Mouse (Mus musculus): Measurements from ENCODE around the gene Pkp3. TPM values are rescaled to one million over a fixed set of nuclear protein-coding genes. Genes with fewer than 3 reads are reported as not detected.

Gene Pkp3
- polyA plus RNA-seq, 1 experiment from 2014 or later = 0.18 TPM

- Histone ChIP-seq H3K36me3 (peaks cover 14% of the 10 kb centered on the region), H3K4me3 (replicated peaks) (no peak overlapping the region), H3K4me1 (peaks cover 29% of the 10 kb centered on the region), H3K4me2 (peak overlapping the region; percentile 84), H3K27me3 (replicated peaks) (peaks cover 6% of the 10 kb centered on the region), H3K9ac (replicated peaks) (no peak overlapping the region), H3K9me3 (replicated peaks) (no peaks in the 10 kb centered on the region), H3K27ac (replicated peaks) (no peak overlapping the region; the same call in 1 of the 2 replicates)
- 37% methylated on average over 23 of the region's 23 CpGs for WGBS
- ATAC-seq (ENCODE audit: low FRiP score) = no peak
These were observed 5.8 kb upstream of the Pkp3 start for GRCm38 (mm10) chr7:141072017-141072745.

- no peak for ATAC-seq (ENCODE audit: low FRiP score)
- 84% methylated on average over 4 of the region's 4 CpGs for WGBS
These were observed 4.2 kb upstream of the Pkp3 start for GRCm38 (mm10) chr7:141073782-141074181.

GRCm38 (mm10) chr7:141078876-141079275, 858 bp downstream of the Pkp3 start:
- ATAC-seq (ENCODE audit: low FRiP score) = no peak
- Histone ChIP-seq H3K4me2 (no peak overlapping the region), H3K27me3 (replicated peaks) (0 out of 2 replicates have a peak, but pooled peaks cover 8% of the 10 kb centered on the region), H3K36me3 (no peaks in the 10 kb centered on the region), H3K4me3 (replicated peaks) (no peak overlapping the region), H3K4me1 (no peaks in the 10 kb centered on the region), H3K27ac (replicated peaks) (no peak overlapping the region), H3K9ac (replicated peaks) (no peak overlapping the region), H3K9me3 (replicated peaks) (no peaks in the 10 kb centered on the region)
- 86% methylated on average over 4 of the region's 4 CpGs for whole genome bisulfite sequencing

More at GRCm38 (mm10) chr7:141073782-141074181, 4.2 kb upstream of the Pkp3 start:
- H3K4me3 ChIP-seq (replicated peaks) = no peak overlapping the region
- H3K27me3 ChIP-seq (replicated peaks) = peaks cover 6% of the 10 kb centered on the region
- H3K36me3 ChIP-seq = no peaks in the 10 kb centered on the region
- H3K9ac ChIP-seq (replicated peaks) = no peak overlapping the region
- H3K4me2 ChIP-seq = no peak overlapping the region
- H3K27ac ChIP-seq (replicated peaks) = no peak overlapping the region
- H3K9me3 ChIP-seq (replicated peaks) = no peaks in the 10 kb centered on the region
- peaks cover 29% of the 10 kb centered on the region for H3K4me1 ChIP-seq

- 33% methylated on average over 32 of the region's 34 CpGs for WGBS
These were observed 1.7 kb downstream of the Pkp3 start for GRCm38 (mm10) chr7:141079481-141080449.

GRCm38 (mm10) chr7:141087894-141088293, 9.9 kb downstream of the Pkp3 start:
- H3K9me3 ChIP-seq (replicated peaks) = no peaks in the 10 kb centered on the region
- no peak overlapping the region for H3K27ac ChIP-seq (replicated peaks)
- H3K27me3 ChIP-seq (replicated peaks) = peaks cover 42% of the 10 kb centered on the region
- H3K36me3 ChIP-seq = no peaks in the 10 kb centered on the region
- H3K4me1 ChIP-seq = peaks cover 11% of the 10 kb centered on the region; the same call in 1 of the 2 replicates
- H3K9ac ChIP-seq (replicated peaks) = no peak overlapping the region
- 25% methylated on average over 8 of the region's 8 CpGs for WGBS
- no peak overlapping the region for H3K4me2 ChIP-seq
- H3K4me3 ChIP-seq (replicated peaks) = no peak overlapping the region
- no peak for ATAC-seq (ENCODE audit: low FRiP score)

More at GRCm38 (mm10) chr7:141079481-141080449, 1.7 kb downstream of the Pkp3 start:
- no peak for ATAC-seq (ENCODE audit: low FRiP score)
- Histone ChIP-seq H3K27ac (replicated peaks) (no peak overlapping the region), H3K4me2 (no peak overlapping the region), H3K4me1 (no peaks in the 10 kb centered on the region), H3K4me3 (replicated peaks) (no peak overlapping the region), H3K27me3 (replicated peaks) (0 out of 2 replicates have a peak, but pooled peaks cover 8% of the 10 kb centered on the region), H3K9me3 (replicated peaks) (no peaks in the 10 kb centered on the region), H3K9ac (replicated peaks) (no peak overlapping the region), H3K36me3 (no peaks in the 10 kb centered on the region)

- peaks cover 11% of the 10 kb centered on the region; the same call in 1 of the 2 replicates for H3K4me1 ChIP-seq
- no peak for ATAC-seq (ENCODE audit: low FRiP score)
- H3K27me3 ChIP-seq (replicated peaks) = peaks cover 46% of the 10 kb centered on the region
- H3K36me3 ChIP-seq = no peaks in the 10 kb centered on the region
- WGBS = 19% methylated on average over 18 of the region's 18 CpGs
- H3K27ac ChIP-seq (replicated peaks) = no peak overlapping the region
- no peak overlapping the region for H3K4me3 ChIP-seq (replicated peaks)
- H3K4me2 ChIP-seq = no peak overlapping the region
- no peaks in the 10 kb centered on the region for H3K9me3 ChIP-seq (replicated peaks)
- H3K9ac ChIP-seq (replicated peaks) = no peak overlapping the region
These were observed 10.5 kb downstream of the Pkp3 start for GRCm38 (mm10) chr7:141088473-141088872.

GRCm38 (mm10) chr7:141090228-141090627, 12.2 kb downstream of the Pkp3 start:
- Histone ChIP-seq H3K4me3 (replicated peaks) (no peak overlapping the region), H3K9ac (replicated peaks) (no peak overlapping the region), H3K4me2 (no peak overlapping the region), H3K27me3 (replicated peaks) (peaks cover 46% of the 10 kb centered on the region), H3K4me1 (peaks cover 11% of the 10 kb centered on the region; the same call in 1 of the 2 replicates), H3K36me3 (no peaks in the 10 kb centered on the region), H3K27ac (replicated peaks) (no peak overlapping the region), H3K9me3 (replicated peaks) (no peaks in the 10 kb centered on the region)
- no peak for ATAC-seq (ENCODE audit: low FRiP score)
- WGBS = 67% methylated on average over 8 of the region's 8 CpGs

GRCm38 (mm10) chr7:141092051-141092735, 14.2 kb downstream of the Pkp3 start:
- WGBS = 8% methylated on average over 37 of the region's 37 CpGs
- H3K9ac ChIP-seq (replicated peaks) = 0 out of 2 replicates have a peak overlapping the region, but pooled peaks have one; percentile 17
- H3K36me3 ChIP-seq = no peaks in the 10 kb centered on the region
- peak overlapping the region; percentile 53 for H3K4me2 ChIP-seq
- peaks cover 45% of the 10 kb centered on the region for H3K27me3 ChIP-seq (replicated peaks)
- H3K27ac ChIP-seq (replicated peaks) = no peak overlapping the region
- no peaks in the 10 kb centered on the region for H3K9me3 ChIP-seq (replicated peaks)
- peak overlapping the region; percentile 25 for H3K4me3 ChIP-seq (replicated peaks)
- peak; percentile 73 for ATAC-seq (ENCODE audit: low FRiP score)
- H3K4me1 ChIP-seq = peaks cover 11% of the 10 kb centered on the region; the same call in 1 of the 2 replicates

GRCm38 (mm10) chr7:141093950-141094349, 15.9 kb downstream of the Pkp3 start:
- no peaks in the 10 kb centered on the region for H3K36me3 ChIP-seq
- 79% methylated on average over 6 of the region's 6 CpGs for WGBS
- no peaks in the 10 kb centered on the region for H3K9me3 ChIP-seq (replicated peaks)
- H3K4me3 ChIP-seq (replicated peaks) = no peak overlapping the region
- H3K27me3 ChIP-seq (replicated peaks) = peaks cover 39% of the 10 kb centered on the region
- H3K4me2 ChIP-seq = no peak overlapping the region
- no peak overlapping the region for H3K27ac ChIP-seq (replicated peaks)
- ATAC-seq (ENCODE audit: low FRiP score) = no peak
- no peak overlapping the region for H3K9ac ChIP-seq (replicated peaks)
- peaks cover 7% of the 10 kb centered on the region; the same call in 1 of the 2 replicates for H3K4me1 ChIP-seq

GRCm38 (mm10) chr7:141094487-141095205, 16.6 kb downstream of the Pkp3 start:
- H3K4me1 ChIP-seq = peaks cover 11% of the 10 kb centered on the region
- H3K9ac ChIP-seq (replicated peaks) = no peak overlapping the region
- peaks cover 39% of the 10 kb centered on the region for H3K27me3 ChIP-seq (replicated peaks)
- no peak overlapping the region for H3K27ac ChIP-seq (replicated peaks)
- no peak for ATAC-seq (ENCODE audit: low FRiP score)
- WGBS = 61% methylated on average over 15 of the region's 15 CpGs
- no peaks in the 10 kb centered on the region for H3K36me3 ChIP-seq
- no peak overlapping the region for H3K4me3 ChIP-seq (replicated peaks)
- no peaks in the 10 kb centered on the region for H3K9me3 ChIP-seq (replicated peaks)
- H3K4me2 ChIP-seq = no peak overlapping the region
